Mouse (Mus musculus) G1E (cell line): ENCODE data around the gene Lmcd1.

ENCODE experiments used
- CTCF ChIP-seq: IDR thresholded peaks from 2 replicates; pipeline ENCODE4 v1.5.1; 2012; ENCODE audit warnings: low read depth, low read length, inconsistent platforms, mixed read lengths
- GATA1 ChIP-seq: IDR thresholded peaks from 2 replicates; pipeline ENCODE4 v1.6.1; 2012; ENCODE audit warnings: borderline replicate concordance, low read length, inconsistent platforms, mixed read lengths
- GATA2 ChIP-seq: IDR thresholded peaks from 2 replicates; pipeline ENCODE4 v1.6.1; 2012; ENCODE audit warnings: low read depth, low read length, inconsistent platforms, borderline replicate concordance
- POLR2AphosphoS5 ChIP-seq: IDR thresholded peaks from 2 replicates; pipeline ENCODE4 v1.6.1; 2012; ENCODE audit warnings: low read depth, low read length, inconsistent platforms; ENCODE audit not compliant: insufficient replicate concordance

- TF ChIP-seq CTCF (no peak), GATA1 (no peak), POLR2AphosphoS5 (no peak), GATA2 (no peak)
These were observed 91.0 kb downstream of the Lmcd1 start for GRCm38 (mm10) chr6:112364581-112364980.
